Mouse (Mus musculus) heart, adult 2 months (tissue): Measurements from ENCODE around the gene Pnmal1.

Experiments used
- CTCF ChIP-seq: fragments of 200-600 bp; IDR thresholded peaks from 2 replicates; pipeline ENCODE4 v1.8.1; 2022; ENCODE audit warnings: antibody characterized with exemption, mild to moderate bottlenecking, moderate library complexity
- EP300 ChIP-seq: fragments of 200-500 bp; IDR thresholded peaks from 2 replicates; pipeline ENCODE4 v1.6.1; 2011; ENCODE audit warnings: low read depth, low read length, control low read depth; ENCODE audit not compliant: insufficient read depth

- TF ChIP-seq EP300 = no peak
- peak; percentile 70 for TF ChIP-seq CTCF
Measured at GRCm38 (mm10) chr7:16932704-16933577, 26.5 kb upstream of the Pnmal1 start.
